Mouse (Mus musculus) midbrain, embryonic 11.5 days (tissue): ENCODE measurements around the gene Gm21904. TPM values are rescaled to one million over a fixed set of nuclear protein-coding genes. Genes with fewer than 3 reads are reported as not detected.
"Not testable (repeated sequence)": the region's sequence is repeated elsewhere in the genome, so short reads cannot be mapped to it uniquely, and the experiment has no call there.

Experiments used
- ATAC-seq: fragments of 200-750 bp; cut with Nextera tagmentation; 2 replicates; pipeline ENCODE4 v1.8.0; 2017; ENCODE audit warnings: moderate TSS enrichment, moderate library complexity; ENCODE audit not compliant: low FRiP score
- DNase-seq: peaks from one replicate; pipeline ENCODE4 v3.0.0; 2015; ENCODE audit warnings: low spot score; ENCODE audit errors: missing footprints
- H3K27ac ChIP-seq: fragments of 300-500 bp; sonication (generic); 2 replicates; pipeline ENCODE4 v1.5.1; 2014; ENCODE audit warnings: low read depth, low read length
- H3K27me3 ChIP-seq: fragments of 300-500 bp; sonication (generic); 2 replicates; pipeline ENCODE4 v1.6.1; 2014; ENCODE audit warnings: mild to moderate bottlenecking, low read length, moderate library complexity, mixed read lengths; ENCODE audit not compliant: control insufficient read depth, insufficient read depth
- H3K36me3 ChIP-seq: fragments of 300-500 bp; sonication (generic); 2 replicates; pipeline ENCODE4 v1.6.1; 2014; ENCODE audit warnings: mild to moderate bottlenecking, low read length, moderate library complexity, mixed read lengths; ENCODE audit not compliant: control insufficient read depth, insufficient read depth
- H3K4me1 ChIP-seq: fragments of 300-500 bp; sonication (generic); 2 replicates; pipeline ENCODE4 v1.6.1; 2014; ENCODE audit warnings: low read length; ENCODE audit not compliant: control insufficient read depth, insufficient read depth
- H3K4me2 ChIP-seq: fragments of 300-500 bp; sonication (generic); 2 replicates; pipeline ENCODE4 v1.6.1; 2014; ENCODE audit warnings: mild to moderate bottlenecking, moderate library complexity
- H3K4me3 ChIP-seq: fragments of 300-500 bp; sonication (generic); 2 replicates; pipeline ENCODE4 v1.5.1; 2014; ENCODE audit warnings: low read depth, low read length
- H3K9ac ChIP-seq: fragments of 300-500 bp; sonication (generic); 2 replicates; pipeline ENCODE4 v1.6.1; 2014; ENCODE audit warnings: low read length
- H3K9me3 ChIP-seq: fragments of 300-500 bp; sonication (generic); 2 replicates; pipeline ENCODE4 v1.6.1; 2016; ENCODE audit warnings: low read length; ENCODE audit not compliant: control insufficient read depth
- WGBS: fragments of 180-500 bp; shearing (Covaris S2); extraction: QIAGEN DNeasy Blood & Tissue Kit; methylation state at CpG from one replicate; pipeline ENCODE4 v1.1.7; 2014; 5-methylcytosine and 5-hydroxymethylcytosine counted together
- polyA plus RNA-seq: library from polyadenylated mRNA; unstranded; fragments of >200 nt; fragmentation: Nextera tagmentation; extraction: Ambion mirVana; gene quantifications from 2 replicates; pipeline ENCODE4 v1.2.1, GENCODE M21; 2014

Gm21904 gene
- not detected in 2 replicates for polyA plus RNA-seq

DNA sequence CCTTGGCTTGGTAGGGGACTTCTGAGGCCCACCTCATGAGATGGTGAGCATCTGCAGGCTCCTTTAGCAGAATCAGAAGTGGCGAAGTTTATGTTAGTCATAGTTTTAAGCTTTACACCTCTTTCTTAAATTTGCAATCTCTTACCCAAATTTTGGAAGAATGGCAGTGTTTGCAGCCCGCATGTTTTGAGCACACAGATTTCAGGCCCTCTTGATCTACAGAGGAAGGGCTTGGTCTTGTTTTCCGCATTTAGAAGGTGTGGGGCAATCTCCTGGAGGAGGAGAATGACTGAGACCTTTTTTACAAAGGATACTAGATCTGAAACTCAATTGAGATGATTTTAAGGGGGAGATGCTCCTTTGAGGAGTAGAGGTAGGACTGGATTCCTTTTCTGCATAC lies at the start of gene Gm21904:
Gm21904 (minus strand) TSS at position 101 of the 400 bp plus-strand sequence.
- WGBS, result no CpG with 5 or more reads among the region's 3 CpGs
- not testable (repeated sequence) for H3K4me3 ChIP-seq, H3K27me3 ChIP-seq, H3K9ac ChIP-seq, H3K4me2 ChIP-seq, H3K27ac ChIP-seq, ATAC-seq, DNase-seq, H3K36me3 ChIP-seq, H3K4me1 ChIP-seq, H3K9me3 ChIP-seq

DNA sequence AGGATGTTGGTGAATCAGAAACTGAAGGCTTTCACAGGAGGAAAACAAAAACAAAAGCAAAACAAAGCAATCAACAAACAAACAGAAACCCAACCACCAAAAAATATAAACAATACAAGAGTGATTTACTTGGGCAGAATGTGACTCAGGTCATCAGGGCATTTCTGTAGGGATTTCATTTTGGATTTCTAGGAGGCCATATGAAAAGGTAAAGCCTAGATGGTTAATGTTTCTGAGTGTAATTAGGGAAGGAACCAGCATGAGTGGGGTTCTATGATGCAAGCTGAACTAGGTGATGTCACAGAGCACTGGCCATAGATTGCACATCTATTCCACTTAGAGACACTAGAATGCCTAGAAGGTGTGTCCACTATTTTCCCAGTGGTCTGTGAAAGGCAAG lies 28.4 kb upstream of the Gm21904 start, which contains the start of the genes Gm20772 and Gm20831:
Gm20772 (plus strand) TSS at position 301 of the 400 bp plus-strand sequence.
Gm20831 (plus strand) TSS at position 301 of the 400 bp plus-strand sequence.
- not testable (repeated sequence) for ATAC-seq, H3K4me1 ChIP-seq, DNase-seq, H3K4me3 ChIP-seq, H3K9me3 ChIP-seq, H3K36me3 ChIP-seq, H3K27ac ChIP-seq, H3K9ac ChIP-seq, H3K4me2 ChIP-seq, H3K27me3 ChIP-seq

Other genes with a start within 250 kb of the Gm21904 start
- gene Gm20772, start 28.5 kb upstream of the Gm21904 start, polyA plus RNA-seq, result not detected in 2 replicates
- gene Gm20831, start 28.5 kb upstream of the Gm21904 start, polyA plus RNA-seq, result not detected in 2 replicates
- not detected in 2 replicates for gene Srsy, start 91.1 kb upstream of the Gm21904 start, polyA plus RNA-seq
- gene Gm21764, start 215.5 kb upstream of the Gm21904 start, polyA plus RNA-seq, result not detected in 2 replicates
- gene Ssty1, start 242.8 kb upstream of the Gm21904 start, polyA plus RNA-seq, result not detected in 2 replicates